Mouse (Mus musculus) heart, embryonic 10.5 days (tissue): Measurements from ENCODE around the gene Ankrd44. TPM values are rescaled to one million over a fixed set of nuclear protein-coding genes. Genes with fewer than 3 reads are reported as not detected.

Source experiments
- DNase-seq: peaks from one replicate; pipeline ENCODE4 v3.0.0-alpha.2; 2017; ENCODE audit warnings: low spot score
- H3K27ac ChIP-seq: fragments of 300-500 bp; sonication (generic); 2 replicates; pipeline ENCODE4 v1.5.1; 2016; ENCODE audit warnings: mild to moderate bottlenecking
- H3K27me3 ChIP-seq: fragments of 300-500 bp; sonication (generic); 2 replicates; pipeline ENCODE4 v1.6.1; 2016; ENCODE audit warnings: mild to moderate bottlenecking; ENCODE audit not compliant: poor library complexity, insufficient read depth, severe bottlenecking
- H3K36me3 ChIP-seq: fragments of 300-500 bp; sonication (generic); 2 replicates; pipeline ENCODE4 v1.6.1; 2016; ENCODE audit warnings: mild to moderate bottlenecking, moderate library complexity
- H3K4me1 ChIP-seq: fragments of 300-500 bp; sonication (generic); 2 replicates; pipeline ENCODE4 v1.6.1; 2016; ENCODE audit warnings: mild to moderate bottlenecking
- H3K4me3 ChIP-seq: fragments of 300-500 bp; sonication (generic); 2 replicates; pipeline ENCODE4 v1.5.1; 2016; ENCODE audit warnings: mild to moderate bottlenecking, moderate library complexity
- H3K9me3 ChIP-seq: fragments of 300-500 bp; sonication (generic); 2 replicates; pipeline ENCODE4 v1.6.1; 2016; ENCODE audit warnings: mild to moderate bottlenecking, moderate library complexity
- WGBS: fragments of 180-500 bp; shearing (Covaris S2); methylation state at CpG from one replicate; pipeline ENCODE4 v1.1.7; 2016; 5-methylcytosine and 5-hydroxymethylcytosine counted together
- microRNA-seq: library from miRNA; unstranded; fragments of <30 nt; microRNA quantifications from one replicate; pipeline ENCODE4, GENCODE M21; 2017
- polyA plus RNA-seq: library from polyadenylated mRNA; unstranded; fragments of >200 nt; fragmentation: Nextera tagmentation; extraction: Ambion mirVana; gene quantifications from 2 replicates; pipeline ENCODE4 v1.2.1, GENCODE M21; 2016

The Ankrd44 gene
- polyA plus RNA-seq, 1 experiment from 2014 or later: 10.9 TPM

- Histone ChIP-seq H3K4me1 (no peaks in the 10 kb centered on the region), H3K27ac (no peak overlapping the region), H3K27me3 (no peaks in the 10 kb centered on the region), H3K4me3 (no peak overlapping the region), H3K36me3 (no peaks in the 10 kb centered on the region), H3K9me3 (peaks cover 6% of the 10 kb centered on the region; the same call in 1 of the 2 replicates)
- 72% methylated on average over 7 of the region's 7 CpGs for WGBS
- DNase-seq: no peak
Observed at GRCm38 (mm10) chr1:54611891-54612290, 314.3 kb downstream of the Ankrd44 start.

- no peak overlapping the region for H3K4me3 ChIP-seq
- no peaks in the 10 kb centered on the region for H3K9me3 ChIP-seq
- H3K4me1 ChIP-seq: no peaks in the 10 kb centered on the region
- H3K36me3 ChIP-seq: no peaks in the 10 kb centered on the region
- 69% methylated on average over 1 of the region's 1 CpGs for whole genome bisulfite sequencing
- no peak for DNase-seq
- no peaks in the 10 kb centered on the region for H3K27me3 ChIP-seq
- H3K27ac ChIP-seq: no peak overlapping the region
Observed at GRCm38 (mm10) chr1:54606936-54607335, 319.3 kb downstream of the Ankrd44 start.

GRCm38 (mm10) chr1:54601692-54602091, 324.5 kb downstream of the Ankrd44 start:
- Histone ChIP-seq H3K4me3 (no peak overlapping the region), H3K27ac (no peak overlapping the region), H3K36me3 (no peaks in the 10 kb centered on the region), H3K4me1 (no peaks in the 10 kb centered on the region), H3K27me3 (no peaks in the 10 kb centered on the region), H3K9me3 (no peaks in the 10 kb centered on the region)
- DNase-seq: no peak
- 93% methylated on average over 9 of the region's 9 CpGs for WGBS

DNA sequence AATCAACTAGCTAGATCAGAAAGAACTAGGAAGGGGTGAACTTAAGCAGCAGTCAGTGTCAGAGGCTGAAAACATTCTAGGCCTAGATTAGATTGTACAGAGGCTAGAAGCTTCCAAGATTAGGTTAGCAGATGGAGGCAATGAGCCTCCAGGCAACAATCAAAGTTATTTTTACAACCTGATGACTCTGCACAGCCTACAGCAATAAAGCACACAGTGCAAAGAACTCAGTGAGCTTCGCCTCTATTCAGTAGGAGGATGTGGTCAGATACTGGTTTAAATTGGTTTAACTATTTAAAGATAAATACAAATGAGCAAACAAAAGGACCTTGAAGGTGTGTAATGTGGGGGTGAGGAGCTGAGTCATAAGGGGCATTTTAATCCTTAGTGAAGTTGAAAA, 325.9 kb downstream of the Ankrd44 start:
- Histone ChIP-seq H3K9me3 (no peaks in the 10 kb centered on the region), H3K36me3 (no peaks in the 10 kb centered on the region), H3K4me1 (no peaks in the 10 kb centered on the region), H3K27me3 (no peaks in the 10 kb centered on the region), H3K27ac (no peak overlapping the region), H3K4me3 (no peak overlapping the region)
- 88% methylated on average over 1 of the region's 1 CpGs for WGBS
- no peak for DNase-seq

DNA sequence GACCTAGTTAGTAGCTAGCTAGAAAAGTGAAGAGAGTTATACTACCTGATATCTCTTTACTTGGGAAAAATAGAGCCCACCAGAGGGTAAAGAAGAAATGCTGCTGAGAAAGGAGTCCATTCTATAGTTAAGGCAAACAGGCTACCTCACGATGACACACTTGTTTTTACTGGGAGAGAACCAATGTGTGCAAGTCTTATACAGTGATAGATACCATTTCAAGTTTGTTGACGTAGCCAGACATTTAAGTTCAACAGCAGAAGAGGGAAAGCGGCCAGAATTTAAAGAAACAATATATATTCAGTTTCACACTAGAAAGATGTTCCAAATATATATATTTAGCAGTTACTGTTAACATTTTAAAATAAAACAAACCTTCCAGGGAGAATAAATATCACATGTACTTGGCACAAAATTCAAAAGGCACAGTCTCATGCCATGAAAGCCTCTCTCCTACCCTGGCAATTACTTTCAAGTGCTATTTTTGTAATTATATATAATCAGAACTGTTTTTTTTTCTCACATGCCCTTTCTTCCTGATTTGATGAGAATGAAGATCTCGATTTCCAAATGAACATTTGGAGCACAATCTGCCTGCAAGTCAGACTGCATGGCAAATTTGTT, 328.5 kb downstream of the Ankrd44 start:
- H3K4me1 ChIP-seq: no peaks in the 10 kb centered on the region
- no peaks in the 10 kb centered on the region for H3K27me3 ChIP-seq
- no peaks in the 10 kb centered on the region for H3K9me3 ChIP-seq
- H3K36me3 ChIP-seq: no peaks in the 10 kb centered on the region
- DNase-seq: no peak
- no peak overlapping the region for H3K27ac ChIP-seq
- H3K4me3 ChIP-seq: no peak overlapping the region
- WGBS: 76% methylated on average over 4 of the region's 4 CpGs

GRCm38 (mm10) chr1:54596151-54596550, 330.0 kb downstream of the Ankrd44 start:
- 79% methylated on average over 2 of the region's 2 CpGs for WGBS
- H3K27me3 ChIP-seq: no peaks in the 10 kb centered on the region
- no peaks in the 10 kb centered on the region for H3K9me3 ChIP-seq
- H3K36me3 ChIP-seq: no peaks in the 10 kb centered on the region
- no peak overlapping the region for H3K27ac ChIP-seq
- no peak overlapping the region for H3K4me3 ChIP-seq
- no peak for DNase-seq
- no peaks in the 10 kb centered on the region for H3K4me1 ChIP-seq

Small RNAs within 50 kb of the gene (microRNA-seq; reads per million reads assigned to microRNA genes)
- gene Gm24053: not detected

Other genes starting within 250 kb of the Ankrd44 start
- gene Sf3b1, start 101.1 kb upstream of the Ankrd44 start, polyA plus RNA-seq: 192 and 232 TPM in 2 replicates
- 24.1 and 26.6 TPM in 2 replicates for gene Coq10b, start 126.4 kb upstream of the Ankrd44 start, polyA plus RNA-seq
- 474 and 598 TPM in 2 replicates for gene Hspe1, start 161.7 kb upstream of the Ankrd44 start, polyA plus RNA-seq
- gene Hspd1, start 161.9 kb upstream of the Ankrd44 start, polyA plus RNA-seq: 650 and 681 TPM in 2 replicates
- gene Mob4, start 204.8 kb upstream of the Ankrd44 start, polyA plus RNA-seq: 101 and 112 TPM in 2 replicates